Mouse (Mus musculus) lung, postnatal 0 days (tissue): Measurements from ENCODE around the gene Slc25a17.

Experiments used
- CTCF ChIP-seq: IDR thresholded peaks from 2 replicates; pipeline ENCODE4 v1.5.1; 2016; ENCODE audit warnings: antibody characterized with exemption, mild to moderate bottlenecking
- EP300 ChIP-seq: IDR thresholded peaks from 2 replicates; pipeline ENCODE4 v1.6.1; 2016; ENCODE audit warnings: antibody characterized with exemption, mild to moderate bottlenecking, control low read depth

GRCm38 (mm10) chr15:81329721-81330369 is 30.8 kb downstream of the Slc25a17 start:
- peak; percentile 80 for TF ChIP-seq EP300
- no peak for TF ChIP-seq CTCF
